Mouse (Mus musculus) lung, postnatal 4 days (tissue): ENCODE measurements around the gene Dpyd.

Experiments used
- DNase-seq, 2 experiments: peaks; one replicate each; pipeline ENCODE4 v3.0.0; 2021

The Dpyd gene

DNA sequence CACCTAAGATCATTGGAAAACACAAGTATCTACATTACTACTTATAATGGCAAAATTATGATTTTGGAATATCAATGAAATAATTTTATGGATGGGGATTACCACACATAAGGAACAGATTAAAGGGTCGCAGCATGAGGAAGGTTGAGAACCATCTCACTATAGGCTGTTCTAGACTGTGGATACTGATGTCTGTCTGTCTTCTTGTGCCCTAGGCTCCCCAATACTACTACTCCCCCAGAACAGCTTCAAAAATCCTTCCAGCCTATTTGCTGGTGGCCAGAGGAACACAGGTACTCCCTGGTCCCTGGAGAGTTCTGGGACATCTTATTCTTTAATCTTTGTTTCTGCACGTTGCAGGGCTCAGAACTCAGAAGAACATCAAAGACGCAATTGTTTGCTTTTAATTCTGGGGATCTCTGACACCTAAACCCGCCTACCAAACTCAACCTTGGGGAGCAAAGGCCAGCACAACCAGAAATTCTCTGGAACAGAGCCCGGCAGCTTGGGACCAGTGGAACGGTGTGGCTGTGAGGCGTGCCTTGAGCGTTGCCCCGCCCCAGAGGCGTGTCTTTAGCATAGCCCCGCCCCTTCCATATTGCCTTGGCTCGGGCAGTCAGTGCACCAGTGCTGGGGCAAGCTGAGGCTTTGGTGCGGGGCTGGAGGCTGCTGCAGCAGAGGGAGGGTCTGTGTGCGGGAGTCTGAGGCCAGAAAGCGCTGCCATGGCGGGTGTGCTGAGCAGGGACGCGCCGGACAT, at the start of gene Dpyd:
Gene Dpyd (plus strand): TSS at position 576 of the 757 bp plus-strand sequence.
- peak; percentile 85 for DNase-seq

DNA sequence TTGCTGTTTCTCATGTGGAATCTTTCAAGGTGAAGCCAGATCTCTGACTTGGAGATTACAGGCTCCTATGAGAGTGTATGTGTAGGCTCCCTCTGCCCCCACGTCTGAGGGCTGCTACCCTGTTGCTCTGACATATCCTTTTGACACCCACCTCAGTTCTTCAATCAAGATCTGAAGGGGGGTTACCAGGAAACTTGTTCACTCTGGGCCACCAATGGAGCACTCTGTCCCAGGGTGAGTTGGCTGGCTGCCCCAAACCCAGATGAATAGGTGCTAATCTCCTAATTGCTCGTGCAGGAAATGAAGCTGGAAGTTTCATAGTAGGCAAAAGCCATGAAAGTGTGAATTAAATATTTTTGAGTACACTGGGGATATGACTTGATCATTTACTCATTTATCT, 24.3 kb upstream of the Dpyd start:
- no peak for DNase-seq

DNA sequence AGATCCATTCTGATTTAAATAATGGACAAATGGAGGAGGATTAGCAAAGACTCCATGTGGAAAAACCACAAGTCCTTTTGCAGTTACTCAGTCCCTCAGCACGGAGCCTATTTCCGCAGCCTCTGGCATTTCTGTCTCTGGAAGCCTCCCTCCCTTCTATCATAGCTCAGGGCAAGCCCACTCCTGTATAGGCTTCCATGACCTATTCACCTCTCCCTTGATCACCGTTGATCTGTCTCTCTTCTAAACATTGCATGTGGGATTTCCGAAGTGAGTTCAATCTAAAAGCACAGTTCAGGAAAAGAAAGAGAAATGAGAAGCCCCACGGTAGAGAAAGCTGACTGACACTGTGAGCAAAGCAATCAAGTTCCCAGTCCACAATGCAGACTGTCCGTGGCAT, 20.2 kb upstream of the Dpyd start:
- DNase-seq = no peak

DNA sequence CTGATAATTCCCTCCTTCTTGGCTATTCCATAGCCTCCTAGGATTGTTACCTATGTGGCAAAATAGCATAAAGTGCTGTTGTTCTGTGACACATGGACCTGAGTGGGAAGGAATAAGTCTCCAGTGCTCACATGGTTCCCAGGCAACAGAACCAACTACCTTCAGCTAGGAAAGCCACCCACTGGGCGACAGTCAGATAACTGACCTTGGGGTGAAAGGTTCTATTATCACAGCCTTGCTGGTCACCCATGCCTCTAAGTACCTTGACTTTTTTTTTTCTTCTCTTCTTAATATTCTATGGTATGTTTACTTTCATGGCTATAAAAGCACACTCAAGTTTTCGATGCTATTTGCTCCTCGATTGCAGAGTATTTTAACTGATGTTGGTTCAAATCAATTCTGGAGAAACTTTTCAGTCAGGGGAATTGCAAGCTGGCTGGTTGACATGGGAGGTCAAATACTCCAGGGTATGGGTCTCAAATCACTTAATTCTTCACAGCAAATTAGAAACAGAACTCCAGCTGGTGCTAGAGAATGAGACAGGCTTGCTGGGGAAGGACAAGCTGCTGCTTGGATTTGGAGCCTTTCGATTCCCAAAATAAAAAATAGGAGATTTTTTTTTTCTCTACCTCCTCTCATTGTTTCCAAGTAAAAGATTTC, 14.2 kb upstream of the Dpyd start:
- no peak for DNase-seq

DNA sequence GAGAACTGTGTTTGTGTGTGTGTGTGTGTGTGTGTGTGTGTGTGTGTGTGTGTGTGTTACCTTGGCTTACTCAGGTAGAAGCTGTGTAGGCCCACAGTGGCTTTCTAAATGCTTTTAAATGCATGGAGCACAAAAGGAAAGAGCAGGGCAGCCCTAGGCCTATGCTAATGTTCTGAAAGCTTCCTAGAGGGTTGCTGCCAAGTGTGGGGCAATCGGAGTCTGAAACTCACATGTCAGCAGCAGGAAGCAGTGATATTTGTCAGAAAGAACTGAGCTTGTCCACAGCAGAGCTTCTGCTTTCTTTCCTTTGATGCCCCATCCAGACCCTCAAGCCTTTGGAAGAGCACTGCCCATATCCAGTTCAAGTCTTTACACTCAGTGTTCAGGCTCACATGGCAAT, 4.3 kb upstream of the Dpyd start:
- DNase-seq = peak in 1 of 2 experiments; percentile 21

DNA sequence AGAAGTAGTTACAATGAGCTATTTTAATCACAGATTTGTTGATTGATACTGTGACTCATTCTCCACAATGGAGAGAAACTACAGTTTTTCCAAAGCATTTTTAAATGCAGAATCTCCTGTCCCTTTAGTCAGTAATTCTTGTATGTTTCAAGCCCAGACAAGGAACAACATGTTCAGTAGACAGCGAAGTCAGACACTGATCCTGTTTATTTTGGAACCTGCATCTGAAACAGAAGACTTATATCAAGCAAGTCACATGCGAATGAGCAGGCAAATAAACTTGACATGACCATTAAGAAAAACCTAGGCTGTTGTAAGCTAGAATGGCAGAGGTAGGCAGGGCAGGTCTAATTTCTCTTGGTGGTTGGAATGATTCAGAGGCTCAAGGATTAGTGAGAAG, 2.0 kb upstream of the Dpyd start:
- DNase-seq = no peak

DNA sequence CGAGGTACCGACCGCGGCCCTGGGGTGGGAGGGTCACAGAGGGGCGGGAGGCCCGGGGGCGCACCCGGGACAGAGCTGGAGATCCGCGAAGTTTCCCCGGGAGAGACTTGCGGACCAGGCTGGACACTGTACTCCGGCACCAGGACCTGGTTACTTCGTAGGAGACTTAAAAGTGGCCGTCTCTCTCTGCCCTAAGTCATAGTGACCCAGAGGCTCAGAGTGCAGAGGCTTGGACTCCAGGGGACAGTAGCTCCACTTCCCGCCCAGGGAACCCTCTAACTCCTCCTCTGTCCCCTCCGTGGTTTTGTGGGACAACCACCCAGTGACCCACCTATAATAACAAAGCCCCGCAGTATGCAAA, 362 bp downstream of the Dpyd start:
- DNase-seq = peak in 1 of 2 experiments; percentile 6

DNA sequence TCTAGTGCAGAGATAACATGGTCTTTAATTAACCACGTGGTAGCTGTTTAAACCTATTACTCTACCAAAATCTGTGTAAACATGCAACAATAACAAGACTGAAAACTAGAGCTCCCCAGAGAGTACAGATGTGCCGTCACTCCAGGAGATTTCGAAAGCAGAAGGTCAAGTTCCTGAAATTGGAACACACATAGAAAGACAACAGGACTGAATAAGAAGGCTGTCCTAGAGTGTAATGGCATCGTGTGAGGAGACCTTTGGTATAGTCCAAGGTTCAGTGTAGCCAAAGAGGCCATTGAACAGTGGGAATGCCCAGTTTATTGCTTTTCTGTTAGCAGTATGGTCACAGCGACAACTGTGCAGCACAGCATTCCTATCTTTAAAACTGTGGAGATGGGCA, 4.8 kb downstream of the Dpyd start:
- DNase-seq = no peak

DNA sequence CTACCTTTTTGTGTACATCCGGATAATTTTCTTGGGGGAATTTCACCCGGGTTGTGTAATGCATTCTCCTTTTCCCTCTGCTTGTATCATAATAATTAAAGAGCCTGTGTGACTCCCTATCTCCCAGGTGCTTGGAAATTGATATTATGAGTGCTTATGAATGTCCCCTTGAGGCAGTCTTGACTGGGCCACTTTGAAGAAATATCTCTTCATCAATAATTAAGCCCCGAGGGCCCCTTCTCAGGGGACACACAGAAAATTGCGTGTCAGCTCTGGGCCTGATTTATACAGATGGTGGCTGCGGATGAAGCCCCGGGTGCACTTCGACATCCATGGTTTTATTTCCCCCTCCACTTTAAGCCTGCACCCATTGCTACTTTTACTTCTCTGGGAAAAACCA, 8.3 kb downstream of the Dpyd start:
- DNase-seq = no peak

DNA sequence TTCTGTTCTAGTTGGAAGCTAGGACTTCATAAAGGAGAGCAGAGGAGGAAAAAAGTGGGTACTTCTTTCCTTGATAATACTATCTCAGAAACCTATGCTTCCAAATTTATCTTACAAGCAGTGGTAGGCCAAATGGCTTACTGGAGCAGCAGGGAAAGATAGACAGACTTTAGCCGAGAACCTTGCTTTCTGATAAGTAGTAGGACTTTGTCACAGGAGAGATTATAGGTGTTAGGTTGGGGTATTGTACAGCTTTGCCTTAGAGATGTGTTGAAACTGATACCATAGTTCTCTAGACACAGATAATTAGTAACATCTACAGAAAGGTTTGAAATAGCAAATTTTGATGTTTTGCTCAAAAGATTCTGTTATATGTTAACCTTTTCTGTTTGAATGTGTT, 28.6 kb downstream of the Dpyd start:
- DNase-seq = no peak

DNA sequence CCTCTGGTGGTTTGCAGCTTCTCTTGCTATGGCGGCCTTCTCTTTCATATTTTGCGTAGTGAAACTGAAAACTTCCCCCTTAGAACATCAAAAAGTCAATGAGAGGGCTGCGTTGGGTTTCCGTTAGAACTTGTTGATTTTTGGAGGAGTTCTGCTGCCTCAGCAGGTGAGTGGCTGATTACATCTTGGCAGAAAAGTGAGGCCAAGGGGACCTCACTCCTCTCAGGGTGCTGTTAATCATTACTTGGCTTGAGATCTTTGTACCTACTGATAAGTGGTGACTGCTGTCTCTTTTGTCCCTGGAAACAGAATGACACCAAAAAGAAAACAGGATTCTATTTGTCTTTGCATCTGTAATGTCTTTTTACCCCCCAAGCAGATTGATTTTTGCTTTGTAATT, 32.9 kb downstream of the Dpyd start:
- DNase-seq = no peak

DNA sequence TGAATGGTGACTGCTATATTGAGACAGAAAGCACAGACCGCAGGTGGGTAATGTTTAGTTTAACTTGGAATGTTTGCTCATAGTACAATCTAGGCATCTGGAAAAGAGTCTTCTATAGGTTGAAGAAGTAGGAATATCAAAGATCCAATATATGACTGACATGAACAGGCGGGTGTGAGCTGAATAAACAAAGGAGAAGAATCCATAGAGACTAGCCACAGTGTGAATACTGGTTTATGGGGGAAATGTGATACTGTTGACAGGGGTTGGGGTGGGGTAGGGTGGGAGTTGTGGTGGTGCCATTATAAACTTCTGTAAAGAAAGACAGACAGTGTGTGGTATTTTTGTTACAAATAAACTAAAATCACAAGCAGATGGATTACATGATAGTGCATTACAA, 33.8 kb downstream of the Dpyd start:
- no peak for DNase-seq

DNA sequence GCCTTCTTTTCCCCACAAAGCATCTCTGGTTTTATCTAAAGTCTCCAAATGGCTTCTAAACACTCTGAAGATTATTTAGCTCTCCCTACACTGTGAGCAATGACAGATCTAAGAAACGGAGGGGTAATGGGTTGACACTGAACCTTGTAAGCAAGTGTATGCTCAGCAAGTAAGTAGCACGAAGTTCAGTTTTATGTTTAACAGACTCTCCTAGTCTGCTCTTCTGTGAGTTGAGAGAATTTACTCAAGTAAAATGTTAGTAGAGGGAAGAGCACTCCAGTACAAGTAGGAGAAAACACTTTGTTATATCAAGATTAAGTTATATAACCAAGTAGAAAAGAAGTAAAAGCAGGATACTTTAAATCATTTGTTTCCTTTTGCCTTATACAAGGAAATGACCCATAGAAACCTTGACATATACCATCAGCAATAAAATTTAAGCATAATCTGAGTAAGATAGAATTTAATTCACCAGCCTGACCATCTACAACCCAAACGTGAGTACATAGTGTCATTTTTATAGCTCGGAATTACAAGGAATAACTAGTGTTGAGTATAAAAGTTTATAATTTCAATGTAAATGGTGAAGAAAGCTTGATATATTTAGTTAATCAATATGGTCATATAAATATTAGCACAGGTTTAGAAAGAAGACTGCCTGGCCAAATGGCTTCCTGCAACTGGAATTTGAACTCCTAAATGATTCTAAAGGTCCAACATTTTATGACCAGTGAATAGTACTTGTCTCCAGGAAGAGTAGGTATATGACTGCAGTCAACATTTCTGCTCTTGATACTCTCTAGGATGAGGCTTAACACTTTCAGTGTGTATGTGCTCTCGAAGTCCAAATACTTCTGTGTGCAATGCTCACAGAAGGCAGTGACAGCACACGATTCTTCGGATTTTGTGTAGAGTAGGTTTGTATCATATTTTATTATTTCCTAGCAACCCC, 40.0 kb downstream of the Dpyd start:
- no peak for DNase-seq

DNA sequence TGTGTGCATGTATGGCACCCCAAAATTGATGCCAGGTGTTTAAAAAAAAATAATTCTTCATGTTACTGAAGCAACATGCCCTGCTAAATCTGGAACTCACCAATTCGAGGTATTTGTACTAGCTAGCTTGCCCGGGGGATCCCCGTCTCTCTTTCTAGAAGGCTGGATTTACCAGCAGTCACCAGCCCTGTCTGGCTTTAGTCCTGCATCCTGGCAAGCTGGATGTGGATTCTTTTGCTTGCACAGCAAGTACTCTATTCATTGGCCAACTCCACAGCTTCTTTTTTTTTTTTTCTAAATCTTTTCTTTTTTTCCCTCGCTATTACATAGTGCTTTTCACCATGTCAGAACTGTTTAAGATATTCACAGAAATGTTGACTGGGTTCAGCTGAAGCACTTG, 46.8 kb downstream of the Dpyd start:
- DNase-seq = no peak

DNA sequence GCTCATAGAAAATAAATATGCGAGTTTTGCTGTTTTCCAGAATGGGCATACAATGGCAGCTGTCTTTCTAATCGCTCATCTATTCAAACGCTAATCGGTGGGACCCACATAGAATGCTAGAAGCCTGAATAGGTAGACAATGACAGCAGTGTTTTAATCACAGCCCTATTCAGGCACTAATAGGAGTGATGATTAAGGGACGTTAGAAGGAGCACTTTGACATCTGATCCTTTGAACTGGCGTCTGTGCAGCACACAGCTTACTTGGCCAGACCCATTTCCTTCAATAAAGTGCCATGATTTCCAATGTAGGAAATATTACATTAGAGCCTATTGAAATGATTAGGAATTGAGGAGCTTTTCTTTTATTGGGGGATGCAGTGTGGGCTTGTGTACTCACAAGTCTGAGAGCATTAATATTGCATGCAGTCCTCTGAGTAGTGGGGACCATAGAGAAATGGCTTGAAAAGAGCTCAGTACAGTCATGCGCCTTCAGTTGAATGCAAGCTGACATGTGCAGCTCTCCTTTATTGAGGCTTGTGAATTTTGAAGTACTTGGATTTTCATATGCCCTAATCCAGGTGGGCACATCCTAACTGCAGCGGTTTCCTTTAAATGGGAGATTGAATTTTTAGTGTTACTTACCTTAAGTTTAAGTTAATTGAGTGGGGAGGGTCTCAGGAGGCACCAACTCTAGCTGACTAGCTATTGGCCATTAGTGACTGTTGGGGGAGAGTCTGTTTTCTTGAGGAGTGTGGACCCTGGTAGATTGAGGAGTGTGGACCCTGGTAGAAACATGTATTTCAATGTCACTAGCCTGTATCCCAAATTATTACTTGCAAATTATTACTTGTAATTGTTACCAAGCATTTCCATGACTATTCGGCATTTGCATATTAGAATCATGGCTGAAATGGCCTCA, 64.8 kb downstream of the Dpyd start:
- no peak for DNase-seq

DNA sequence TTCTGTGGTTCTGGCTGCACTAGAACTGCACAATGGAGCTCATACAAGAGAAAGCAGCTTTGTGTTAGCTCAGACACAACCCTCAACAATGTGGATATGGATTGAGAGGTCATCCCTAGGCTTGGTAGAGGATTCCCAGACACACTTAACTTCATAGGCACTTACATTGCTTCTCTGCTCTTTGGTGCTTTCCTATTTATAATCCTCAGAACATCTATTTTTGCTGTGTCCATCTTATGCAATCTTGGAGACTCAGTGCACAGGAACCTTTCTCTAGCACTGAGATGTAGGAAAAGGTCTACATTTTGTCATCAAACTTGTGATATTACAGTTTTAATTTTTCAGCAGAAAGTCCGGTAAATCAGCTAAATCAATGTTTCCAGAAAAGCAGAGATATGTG, 67.8 kb downstream of the Dpyd start:
- no peak for DNase-seq

DNA sequence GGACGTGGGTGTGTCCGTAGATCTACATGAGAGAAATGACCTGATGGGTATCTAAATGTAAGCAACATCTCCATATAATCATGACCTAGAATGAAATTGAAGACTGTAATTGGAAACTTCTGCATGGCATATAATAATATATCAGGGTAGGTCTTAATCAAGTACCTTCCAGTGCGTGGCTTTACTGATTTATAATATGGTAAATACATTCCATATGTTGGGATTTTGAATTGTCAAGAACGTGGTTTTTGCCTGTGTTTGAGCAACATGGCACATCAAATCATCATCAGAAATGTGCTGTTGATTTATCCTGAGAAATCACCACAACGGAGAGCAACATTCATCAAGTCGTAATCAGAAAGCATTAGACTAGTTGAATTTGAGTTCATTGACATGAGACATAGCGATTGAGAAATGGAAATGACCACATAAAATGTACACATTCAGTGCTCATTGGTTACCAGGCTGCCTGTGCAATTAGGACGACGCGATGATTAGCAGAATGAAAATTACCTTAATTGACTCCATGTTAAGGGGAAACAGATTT, 84.2 kb downstream of the Dpyd start:
- DNase-seq = no peak

DNA sequence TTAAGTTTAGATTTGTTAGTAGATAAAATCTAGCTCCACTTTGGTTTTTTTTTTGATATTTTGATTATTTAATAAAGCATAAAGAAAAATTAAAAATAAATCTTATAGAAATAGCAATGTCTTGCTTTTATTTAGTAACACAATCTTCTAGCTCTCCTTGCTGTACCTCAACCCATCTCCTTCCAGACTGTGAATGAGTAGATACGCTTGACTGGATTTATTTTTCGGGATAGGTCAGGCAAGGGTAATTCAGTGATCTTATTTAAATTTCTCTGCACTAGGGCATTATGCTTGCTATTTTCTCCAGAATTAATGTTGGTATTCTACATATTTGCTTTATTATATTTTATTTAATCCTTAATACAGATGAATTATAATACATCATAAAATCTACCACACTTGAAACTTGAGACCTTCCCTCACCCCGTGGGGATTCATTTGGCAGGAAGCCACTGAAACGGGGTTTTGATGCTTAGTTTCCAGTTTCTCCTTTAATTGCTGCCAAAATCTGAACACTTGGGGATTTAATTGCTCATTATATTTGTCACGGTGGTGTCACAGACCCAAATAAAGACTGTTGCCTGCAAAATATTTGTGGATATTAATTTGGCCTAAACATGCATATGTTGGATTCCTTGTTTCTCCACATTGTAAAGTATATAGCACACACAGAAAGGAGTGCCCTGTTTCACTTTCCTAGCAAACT, 102.2 kb downstream of the Dpyd start:
- no peak for DNase-seq

DNA sequence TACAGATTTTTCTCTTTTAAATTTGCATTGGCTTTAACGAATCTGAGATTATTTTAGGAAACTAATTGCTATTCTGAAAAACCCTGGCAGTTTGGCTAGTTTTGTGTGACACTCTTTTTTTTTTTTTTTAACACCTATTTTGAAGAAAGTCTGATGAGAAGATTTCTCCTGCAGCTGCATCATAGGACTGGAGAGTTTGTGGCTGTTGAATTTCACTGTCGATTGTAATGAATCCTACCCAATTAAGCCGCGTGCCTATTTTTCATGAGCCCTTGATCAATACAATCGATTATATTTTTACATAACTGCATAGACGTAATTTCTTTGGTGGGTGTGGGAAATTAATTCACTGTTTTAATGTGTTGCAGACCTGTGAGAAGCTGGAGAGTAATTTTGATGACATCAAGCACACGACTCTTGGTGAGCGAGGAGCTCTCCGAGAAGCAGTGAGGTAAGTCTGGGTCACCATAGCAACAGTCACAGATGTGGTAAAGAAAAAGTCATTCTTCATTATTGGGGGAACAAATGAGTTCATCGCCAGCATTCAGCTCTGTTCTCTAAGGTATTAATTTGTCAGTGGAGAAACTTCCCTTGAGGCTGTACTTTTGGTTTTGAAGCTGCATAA, 112.3 kb downstream of the Dpyd start:
- no peak for DNase-seq

DNA sequence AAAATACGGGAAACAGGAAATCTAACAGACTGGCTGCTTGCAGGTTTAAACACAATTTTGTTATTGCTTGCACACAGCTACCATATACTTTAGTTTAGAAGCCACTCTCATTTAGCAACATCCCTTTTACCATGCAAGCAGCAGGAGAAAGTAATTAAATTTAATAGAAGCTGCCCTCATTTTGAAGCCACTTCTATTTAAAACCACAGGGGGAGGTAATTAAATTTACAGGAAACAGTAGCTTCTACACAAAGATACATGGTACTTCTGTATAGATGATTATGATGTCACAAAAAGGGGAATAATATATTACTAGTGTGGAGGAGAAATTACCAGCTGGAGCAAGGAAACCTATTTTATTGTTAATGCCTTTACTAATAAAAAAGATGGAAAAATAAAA, 113.5 kb downstream of the Dpyd start:
- no peak for DNase-seq
